Mouse (Mus musculus) heart, embryonic 11.5 days (tissue): Measurements from ENCODE around the gene Tango2. TPM values are rescaled to one million over a fixed set of nuclear protein-coding genes. Genes with fewer than 3 reads are reported as not detected.

Experiments used
- microRNA counts: library from miRNA; unstranded; fragments of <30 nt; microRNA quantifications from one replicate; lab custom pipeline; 2015
- microRNA-seq: library from miRNA; unstranded; fragments of <30 nt; microRNA quantifications from one replicate; pipeline ENCODE4, GENCODE M21; 2016; ENCODE audit warnings: borderline number of aligned reads
- polyA plus RNA-seq: library from polyadenylated mRNA; unstranded; fragments of >200 nt; fragmentation: Nextera tagmentation; extraction: Ambion mirVana; gene quantifications from 2 replicates; pipeline ENCODE4 v1.2.1, GENCODE M21; 2014

Tango2 gene
- polyA plus RNA-seq, 1 experiment from 2014 or later = 62.1 TPM

MicroRNAs encoded within 50 kb of the gene (microRNA counts, 519-probe panel; counts per million panel counts)
- microRNA mmu-miR-1306 (lab: Ali Mortazavi, UCI) (32.2 counts per million), microRNA mmu-miR-185 (lab: Ali Mortazavi, UCI) (4,339 counts per million, percentile 35 among the panel's probes with 10 or more counts)

Small RNA genes within 50 kb of the gene (microRNA-seq; reads per million reads assigned to microRNA genes)
- gene Gm24572 (3.9 reads per million, percentile 34 among the genes with 10 or more reads in this experiment), gene Gm26219 (not detected), gene Mir1306 (352 reads per million, percentile 77 among the genes with 10 or more reads in this experiment), gene Mir185 (462 reads per million, percentile 79 among the genes with 10 or more reads in this experiment)

Other genes with a start within 250 kb of the Tango2 start
- gene Rtn4r, start 220.5 kb downstream of the Tango2 start, polyA plus RNA-seq = 0.25 and 0.26 TPM in 2 replicates
- gene Ccdc188, start 130.2 kb downstream of the Tango2 start, polyA plus RNA-seq = not detected in 2 replicates
- 16.3 and 17.3 TPM in 2 replicates for gene Zdhhc8, start 113.0 kb downstream of the Tango2 start, polyA plus RNA-seq
- 56.0 and 58.2 TPM in 2 replicates for gene Trmt2a, start 99.4 kb downstream of the Tango2 start, polyA plus RNA-seq
- gene Ranbp1, start 99.4 kb downstream of the Tango2 start, polyA plus RNA-seq = 585 and 656 TPM in 2 replicates
- gene Gm49776, start 89.8 kb downstream of the Tango2 start, polyA plus RNA-seq = 3.7 TPM in 1 of 2 replicates, not detected in the other
- gene Dgcr8, start 58.9 kb downstream of the Tango2 start, polyA plus RNA-seq = 23.6 and 26.4 TPM in 2 replicates
- gene Arvcf, start 79 bp upstream of the Tango2 start, polyA plus RNA-seq = 19.5 and 23.4 TPM in 2 replicates
- 32.6 and 32.8 TPM in 2 replicates for gene Txnrd2, start 78.3 kb upstream of the Tango2 start, polyA plus RNA-seq
- gene Comt, start 78.7 kb upstream of the Tango2 start, polyA plus RNA-seq = 90.1 and 96.5 TPM in 2 replicates
- gene Gnb1l, start 150.6 kb upstream of the Tango2 start, polyA plus RNA-seq = 6.5 and 6.9 TPM in 2 replicates
- gene Rtl10, start 150.8 kb upstream of the Tango2 start, polyA plus RNA-seq = 0.87 and 1.6 TPM in 2 replicates
- 1.2 and 1.4 TPM in 2 replicates for gene Tbx1, start 242.6 kb upstream of the Tango2 start, polyA plus RNA-seq